Mouse (Mus musculus): Measurements from ENCODE around the gene Igf2bp1.

The Igf2bp1 gene

GRCm38 (mm10) chr11:96005403-96006271 lies at the start of gene Igf2bp1:
Igf2bp1 (minus strand) TSS chr11:96005940.
- peak in 1 of 2 experiments; percentile 27 for DNase-seq (ENCODE audit: low spot score in 2 of 2)

GRCm38 (mm10) chr11:96050854-96051253 lies 45.1 kb upstream of the Igf2bp1 start:
- no peak for DNase-seq (ENCODE audit: low spot score in 2 of 2)

- no peak for DNase-seq (ENCODE audit: low spot score in 2 of 2)
Measured at GRCm38 (mm10) chr11:96049939-96050338, 44.2 kb upstream of the Igf2bp1 start.

GRCm38 (mm10) chr11:96047469-96048373 lies 42.0 kb upstream of the Igf2bp1 start:
- no peak for DNase-seq (ENCODE audit: low spot score in 2 of 2)

- no peak for DNase-seq (ENCODE audit: low spot score in 2 of 2)
Measured at GRCm38 (mm10) chr11:96046793-96047192, 41.1 kb upstream of the Igf2bp1 start.

- no peak for DNase-seq (ENCODE audit: low spot score in 2 of 2)
Measured at GRCm38 (mm10) chr11:96046028-96046427, 40.3 kb upstream of the Igf2bp1 start.

DNA sequence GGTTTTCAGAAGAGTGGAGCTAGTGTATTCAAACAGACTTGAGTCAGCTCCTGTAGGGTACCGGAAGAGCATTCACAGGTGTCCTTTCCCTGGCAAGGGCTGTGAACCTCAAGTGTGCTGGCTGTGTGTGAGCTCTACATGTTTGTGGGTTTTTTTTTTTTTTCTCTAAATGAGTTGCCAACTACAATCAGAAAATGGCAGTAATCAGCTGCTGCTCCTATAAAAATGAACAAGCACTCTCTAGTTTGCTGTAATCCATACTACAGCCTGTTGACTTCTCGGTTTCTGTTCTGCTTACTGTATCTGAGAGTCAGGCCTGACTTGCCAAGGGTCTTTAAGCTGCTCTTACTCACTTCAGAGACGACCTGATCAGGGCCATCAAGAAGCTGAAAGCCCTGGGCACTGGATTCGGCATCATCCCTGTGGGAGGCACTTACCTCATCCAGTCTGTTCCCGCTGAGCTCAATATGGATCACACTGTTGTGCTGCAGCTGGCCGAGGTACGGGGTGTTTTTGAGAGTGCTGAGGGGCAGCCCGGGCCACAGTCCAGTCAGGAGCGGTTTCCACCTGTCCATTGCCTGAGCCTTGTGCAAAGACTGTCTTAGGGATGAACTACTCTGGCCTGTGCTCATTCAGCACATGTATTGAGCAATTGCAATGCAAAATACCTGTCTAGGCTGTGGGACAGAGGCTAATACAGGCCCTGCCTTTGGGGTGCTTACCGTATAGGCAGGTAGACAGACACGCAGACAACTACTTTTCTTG lies 39.2 kb upstream of the Igf2bp1 start:
- DNase-seq (ENCODE audit: low spot score in 2 of 2), result no peak

DNA sequence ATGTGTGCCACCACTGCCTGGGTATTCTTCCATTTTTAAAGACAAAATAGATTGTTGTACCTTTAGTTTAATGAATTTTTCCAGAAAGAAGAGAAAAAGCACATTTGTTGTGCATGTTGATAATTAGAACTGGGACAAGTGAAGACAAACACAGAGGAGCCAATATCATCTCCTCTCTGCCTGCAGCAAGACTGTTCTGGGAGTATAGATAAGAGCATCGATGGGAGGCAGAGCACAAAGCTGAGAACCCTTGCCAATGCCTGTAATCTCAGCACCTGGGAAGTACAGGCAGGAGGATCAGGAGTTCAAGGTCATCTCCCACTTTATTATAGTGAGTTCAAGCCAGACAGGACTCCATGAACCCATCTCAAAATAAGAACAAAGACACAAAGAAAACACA lies 32.8 kb upstream of the Igf2bp1 start:
- no peak for DNase-seq (ENCODE audit: low spot score in 2 of 2)

DNA sequence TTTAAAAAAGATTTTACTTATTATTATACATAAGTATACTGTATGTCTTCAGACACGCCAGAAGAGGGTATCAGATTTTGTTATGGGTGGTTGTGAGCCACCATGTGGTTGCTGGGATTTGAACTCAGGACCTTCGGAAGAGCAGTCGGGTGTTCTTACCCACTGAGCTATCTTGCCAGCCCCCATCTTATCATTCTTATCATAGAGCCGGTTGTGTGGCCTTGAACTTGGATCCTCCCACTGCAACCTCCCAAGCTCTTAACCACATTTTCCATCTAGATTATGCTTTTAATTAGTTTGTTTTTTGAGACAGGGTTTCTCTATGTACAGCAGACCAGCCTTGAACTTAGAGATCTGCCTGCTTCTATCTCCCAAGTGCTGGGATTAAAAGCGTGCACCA lies 31.8 kb upstream of the Igf2bp1 start:
- no peak for DNase-seq (ENCODE audit: low spot score in 2 of 2)

DNA sequence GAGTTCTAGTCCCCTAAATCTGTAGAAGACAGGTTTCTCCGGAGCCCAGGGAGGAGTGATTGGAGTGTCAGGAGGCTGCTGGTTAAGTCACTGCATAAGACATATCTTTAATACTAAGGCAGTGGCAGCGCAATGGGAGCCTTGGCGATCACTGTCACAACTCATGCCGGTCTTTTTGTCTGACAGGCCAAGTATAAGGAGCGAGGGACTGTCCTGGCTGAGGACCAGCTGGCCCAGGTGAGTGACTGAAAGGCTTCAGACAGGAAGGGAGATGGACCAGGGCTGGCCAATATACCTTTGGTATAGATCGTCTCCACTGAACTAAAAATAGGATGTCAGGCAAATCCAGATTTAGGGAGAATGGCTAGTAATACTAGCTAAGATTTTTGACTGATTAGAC lies 29.4 kb upstream of the Igf2bp1 start:
- DNase-seq (ENCODE audit: low spot score in 2 of 2), result no peak

GRCm38 (mm10) chr11:96034596-96035052 lies 28.9 kb upstream of the Igf2bp1 start, which contains the start of gene Snf8:
Snf8 (plus strand) TSS chr11:96034885.
- DNase-seq (ENCODE audit: low spot score in 2 of 2), result peak; percentile 94 to 96

GRCm38 (mm10) chr11:96034116-96034515 lies 28.4 kb upstream of the Igf2bp1 start:
- DNase-seq (ENCODE audit: low spot score in 2 of 2), result no peak

GRCm38 (mm10) chr11:96033264-96033663 lies 27.5 kb upstream of the Igf2bp1 start:
- DNase-seq (ENCODE audit: low spot score in 2 of 2), result no peak

DNA sequence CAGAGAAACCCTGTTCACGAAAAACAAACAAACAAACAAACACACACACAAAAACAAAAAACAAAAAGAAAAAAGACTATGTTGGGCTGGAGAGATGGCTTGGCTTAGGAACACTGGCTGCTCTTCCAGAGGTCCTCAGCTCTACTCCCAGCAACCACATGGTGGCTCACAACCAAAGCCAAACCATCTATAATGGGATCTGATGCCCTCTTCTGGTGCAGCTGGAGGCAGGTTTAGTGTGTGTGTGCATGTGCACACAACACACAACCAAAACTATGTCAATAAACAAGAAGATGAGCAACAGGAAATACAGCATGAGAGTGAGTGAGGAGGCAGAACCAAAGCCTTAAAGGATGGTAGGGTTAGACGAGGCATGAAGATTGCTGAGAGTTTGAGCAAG lies 26.0 kb upstream of the Igf2bp1 start:
- no peak for DNase-seq (ENCODE audit: low spot score in 2 of 2)

- no peak for DNase-seq (ENCODE audit: low spot score in 2 of 2)
Measured at GRCm38 (mm10) chr11:96030571-96030970, 24.8 kb upstream of the Igf2bp1 start.

DNA sequence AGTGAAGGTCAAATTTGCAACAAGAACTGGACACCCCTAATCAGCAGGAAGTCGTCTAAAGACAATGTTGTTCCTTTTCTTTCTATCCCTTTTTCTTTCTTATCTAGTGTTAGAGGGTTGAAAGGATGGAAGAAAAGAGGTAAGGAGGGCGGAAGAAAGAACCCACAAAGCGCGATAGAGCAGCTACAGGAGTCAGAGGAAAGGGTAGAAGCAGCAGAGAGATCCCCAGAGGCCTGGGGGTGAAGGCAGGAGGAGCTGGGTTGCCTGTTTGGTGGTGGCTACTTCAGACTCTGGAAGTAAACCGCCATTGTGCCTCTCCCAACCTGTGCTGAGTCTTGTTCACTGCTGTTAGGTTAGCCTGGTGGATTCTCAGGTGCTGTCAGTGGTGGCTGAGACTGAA lies 22.4 kb upstream of the Igf2bp1 start:
- DNase-seq (ENCODE audit: low spot score in 2 of 2), result no peak

GRCm38 (mm10) chr11:96020622-96021021 lies 14.9 kb upstream of the Igf2bp1 start:
- DNase-seq (ENCODE audit: low spot score in 2 of 2), result no peak

- no peak for DNase-seq (ENCODE audit: low spot score in 2 of 2)
Measured at GRCm38 (mm10) chr11:96017941-96018351, 12.2 kb upstream of the Igf2bp1 start.

GRCm38 (mm10) chr11:96015421-96015820 lies 9.7 kb upstream of the Igf2bp1 start:
- DNase-seq (ENCODE audit: low spot score in 2 of 2), result no peak

DNA sequence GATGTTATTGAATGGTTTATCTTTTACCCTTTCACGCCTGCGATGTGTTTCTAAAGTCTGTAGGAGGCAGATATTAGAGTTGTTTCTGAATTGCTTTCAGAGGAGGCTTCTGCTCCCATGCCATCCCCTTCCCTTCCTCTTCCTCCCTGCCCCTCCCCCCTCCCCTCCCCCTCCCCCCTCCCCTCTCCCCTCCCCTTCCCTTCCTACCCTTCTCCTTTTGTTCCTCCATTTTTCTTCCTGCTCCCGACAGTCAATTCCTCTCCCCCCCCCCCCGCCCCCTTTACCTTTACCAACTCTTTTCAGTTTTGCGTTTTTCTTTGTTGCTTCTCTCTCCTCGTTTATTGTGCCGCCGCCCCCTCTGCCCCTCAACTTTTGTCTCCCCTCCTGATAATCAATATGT lies 6.2 kb upstream of the Igf2bp1 start:
- no peak for DNase-seq (ENCODE audit: low spot score in 2 of 2)

DNA sequence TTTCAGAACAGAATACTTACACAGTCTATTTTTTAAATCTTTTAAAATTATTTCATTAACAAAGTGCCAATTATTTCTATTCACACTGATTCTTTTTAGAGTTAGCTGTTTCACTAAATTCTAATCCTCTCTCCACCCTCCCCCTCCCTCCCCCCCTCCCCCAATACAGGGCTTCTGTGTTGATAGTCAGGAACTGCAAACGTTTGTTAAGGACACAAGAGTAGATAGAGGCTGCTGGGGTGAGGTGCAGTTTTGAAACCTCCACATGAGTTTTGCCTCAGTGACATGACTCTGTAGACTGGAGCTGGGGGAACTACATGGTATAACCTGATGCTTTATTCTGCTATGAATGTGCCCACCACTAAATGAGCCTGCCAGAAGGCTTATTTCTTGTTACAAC lies 3.1 kb upstream of the Igf2bp1 start:
- no peak for DNase-seq (ENCODE audit: low spot score in 2 of 2)

All from cerebellum, postnatal 4 days (tissue).